18 mouse cellular contexts compared by ENCODE assay signal in the genomic region with DNA sequence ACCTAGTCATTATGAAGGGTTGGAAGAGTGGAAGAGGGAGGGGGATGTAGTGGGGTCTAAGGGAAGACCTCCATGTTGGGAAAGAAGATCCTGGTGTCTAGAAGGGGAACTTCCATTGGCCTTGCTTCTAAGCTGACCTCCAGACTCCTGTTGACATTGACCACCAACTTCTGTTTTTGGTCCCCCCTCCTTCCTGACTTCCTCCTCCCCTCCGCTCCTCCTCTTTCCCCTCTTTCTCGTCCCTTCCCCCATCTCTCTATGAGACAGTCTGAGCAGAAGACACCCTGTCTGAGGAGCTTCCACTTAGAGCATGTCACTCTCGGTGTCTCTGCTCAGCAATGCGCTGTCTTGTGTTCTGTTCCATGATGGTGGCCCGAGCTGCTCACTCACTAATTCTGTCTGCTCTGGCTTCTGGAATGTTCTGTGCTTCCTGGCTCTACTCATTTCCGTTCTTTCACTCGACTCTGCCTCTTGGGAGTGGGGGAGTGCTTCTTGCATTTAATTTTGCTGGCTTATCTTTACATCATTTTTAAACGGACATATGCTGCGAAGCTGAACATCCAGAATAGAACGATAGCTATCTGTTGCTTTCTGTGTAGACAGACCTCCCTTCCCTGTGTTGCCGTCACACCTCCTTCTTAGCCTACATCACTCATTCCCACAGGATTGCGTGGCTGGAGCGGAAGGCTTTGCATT.
DNase-seq lines count a peak whose midpoint lies in the region; ATAC-seq lines count a peak whose summit lies in the region.
"Had no signal": no experiment of that assay in that cellular context is flagged by ENCODE, and none has a peak within 500 bp of the region (broad histone marks: within the 10 kb centered on the region; RNA-seq: fewer than 3 reads in every experiment).

No protein-coding gene starts in this region.

- peak; percentile 83 for ATAC-seq in granulocyte monocyte progenitor cell, adult 5-6 weeks (replicated peaks; ENCODE audit: poor library complexity, severe bottlenecking)
- ATAC-seq in kidney, embryonic 14.5 days (ENCODE audit: low FRiP score, low TSS enrichment) = no peak
- ATAC-seq: hindbrain, postnatal 0 days had no signal

- H3K4me3 ChIP-seq in kidney, embryonic 14.5 days (ENCODE audit: low read length) = no peak overlapping the region
- H3K4me3 ChIP-seq: embryonic facial prominence, embryonic 13.5 days; forebrain, embryonic 12.5 days; hindbrain, embryonic 13.5 days had no signal

- H3K27me3 ChIP-seq in kidney, embryonic 14.5 days (ENCODE audit: control insufficient read depth, insufficient read depth, low read length) = no peaks in the 10 kb centered on the region
- H3K27me3 ChIP-seq: embryonic facial prominence, embryonic 13.5 days; hindbrain, embryonic 13.5 days had no signal

- no peaks in the 10 kb centered on the region for H3K36me3 ChIP-seq in kidney, embryonic 14.5 days (ENCODE audit: control insufficient read depth, insufficient read depth, low read length)
- H3K36me3 ChIP-seq: embryonic facial prominence, embryonic 13.5 days; forebrain, embryonic 12.5 days; hindbrain, embryonic 13.5 days had no signal

- H3K27ac ChIP-seq in kidney, embryonic 14.5 days (ENCODE audit: low read depth, low read length) = no peak overlapping the region
- H3K27ac ChIP-seq: embryonic facial prominence, embryonic 13.5 days; forebrain, embryonic 12.5 days; hindbrain, embryonic 13.5 days; hindbrain, postnatal 0 days had no signal

- 81% methylated on average over 13 of the region's 13 CpGs for WGBS in kidney, embryonic 14.5 days

- no peak overlapping the region for H3K4me2 ChIP-seq in kidney, embryonic 14.5 days (replicated peaks; ENCODE audit: low read depth, low read length)
- H3K4me2 ChIP-seq: embryonic facial prominence, embryonic 13.5 days; forebrain, embryonic 12.5 days; hindbrain, embryonic 13.5 days had no signal

- 0 out of 2 replicates have a peak, but pooled peaks cover 3% of the 10 kb centered on the region for H3K9me3 ChIP-seq in kidney, embryonic 14.5 days (ENCODE audit: control insufficient read depth, low read length)
- H3K9me3 ChIP-seq: embryonic facial prominence, embryonic 13.5 days; forebrain, embryonic 12.5 days; hindbrain, embryonic 13.5 days had no signal

- no peak overlapping the region for H3K9ac ChIP-seq in kidney, embryonic 14.5 days (ENCODE audit: low read depth, low read length)
- H3K9ac ChIP-seq: embryonic facial prominence, embryonic 13.5 days; forebrain, embryonic 12.5 days; hindbrain, embryonic 13.5 days had no signal

- peak; percentile 62 for DNase-seq in layer of hippocampus, adult 9-11 months
- no peak for DNase-seq in layer of hippocampus, adult 11-12 months (ENCODE audit: low spot score)
- peak; percentile 50 to 71 for DNase-seq in right cerebral cortex, postnatal 10 days (ENCODE audit: low spot score in 2 of 2)
- no peak for DNase-seq in right cerebral cortex, postnatal 4 days
- DNase-seq in cerebellum, adult 18-20 months = no peak
- DNase-seq: adrenal gland, adult 2 months; adrenal gland, postnatal 25 days; cerebellum, adult 11 months; cerebellum, adult 9-10 months; cerebellum, postnatal 25 days; gastrocnemius, postnatal 10 days; heart, postnatal 10 days had no signal

- no peaks in the 10 kb centered on the region for H3K4me1 ChIP-seq in kidney, embryonic 14.5 days (ENCODE audit: control insufficient read depth, insufficient read depth, low read length)
- H3K4me1 ChIP-seq: embryonic facial prominence, embryonic 13.5 days; forebrain, embryonic 12.5 days had no signal

Comparison
In these comparisons a context has a peak if more than half of its experiments do, and no peak if none do; other contexts are left out.
1. DNase-seq: peak in layer of hippocampus, adult 9-11 months (single experiment) and right cerebral cortex, postnatal 10 days (2 of 2); none in layer of hippocampus, adult 11-12 months (single experiment), right cerebral cortex, postnatal 4 days (single experiment) and cerebellum, adult 18-20 months (0 of 2).